Mouse (Mus musculus) embryonic facial prominence, embryonic 13.5 days (tissue): ENCODE results near the gene Cd4. TPM values are rescaled to one million over a fixed set of nuclear protein-coding genes. Genes with fewer than 3 reads are reported as not detected.

ENCODE experiments used
- ATAC-seq: fragments of 200-750 bp; cut with Nextera tagmentation; 2 replicates; pipeline ENCODE4 v1.8.0; 2017; ENCODE audit warnings: low read depth; ENCODE audit not compliant: insufficient number of reproducible peaks, insufficient read depth, low FRiP score, low TSS enrichment
- H3K27ac ChIP-seq: fragments of 300-500 bp; sonication (generic); 2 replicates; pipeline ENCODE4 v1.5.1; 2015; ENCODE audit warnings: moderate library complexity, mild to moderate bottlenecking, inconsistent platforms
- H3K27me3 ChIP-seq: fragments of 300-500 bp; sonication (generic); 2 replicates; pipeline ENCODE4 v1.6.1; 2015; ENCODE audit warnings: mild to moderate bottlenecking, inconsistent platforms
- H3K36me3 ChIP-seq: fragments of 300-500 bp; sonication (generic); 2 replicates; pipeline ENCODE4 v1.6.1; 2015; ENCODE audit warnings: mild to moderate bottlenecking, inconsistent platforms
- H3K4me1 ChIP-seq: fragments of 300-500 bp; sonication (generic); 2 replicates; pipeline ENCODE4 v1.6.1; 2015; ENCODE audit warnings: inconsistent platforms
- H3K4me2 ChIP-seq: fragments of 300-500 bp; sonication (generic); 2 replicates; pipeline ENCODE4 v1.6.1; 2015; ENCODE audit warnings: moderate library complexity, mild to moderate bottlenecking, inconsistent platforms
- H3K4me3 ChIP-seq: fragments of 300-500 bp; sonication (generic); 2 replicates; pipeline ENCODE4 v1.5.1; 2015; ENCODE audit warnings: mild to moderate bottlenecking, inconsistent platforms
- H3K9ac ChIP-seq: fragments of 300-500 bp; sonication (generic); 2 replicates; pipeline ENCODE4 v1.6.1; 2015; ENCODE audit warnings: mild to moderate bottlenecking, inconsistent platforms
- H3K9me3 ChIP-seq: fragments of 300-500 bp; sonication (generic); 2 replicates; pipeline ENCODE4 v1.6.1; 2016; ENCODE audit warnings: inconsistent platforms
- WGBS: fragments of 180-500 bp; shearing (Covaris S2); methylation state at CpG from one replicate; pipeline ENCODE4 v1.1.7; 2015; ENCODE audit warnings: mixed read lengths; 5-methylcytosine and 5-hydroxymethylcytosine counted together
- polyA plus RNA-seq: library from polyadenylated mRNA; unstranded; fragments of >200 nt; fragmentation: Nextera tagmentation; extraction: Ambion mirVana; gene quantifications from 2 replicates; pipeline ENCODE4 v1.2.1, GENCODE M21; 2015

The Cd4 gene
- polyA plus RNA-seq, 1 experiment from 2014 or later: 0.37 TPM

DNA sequence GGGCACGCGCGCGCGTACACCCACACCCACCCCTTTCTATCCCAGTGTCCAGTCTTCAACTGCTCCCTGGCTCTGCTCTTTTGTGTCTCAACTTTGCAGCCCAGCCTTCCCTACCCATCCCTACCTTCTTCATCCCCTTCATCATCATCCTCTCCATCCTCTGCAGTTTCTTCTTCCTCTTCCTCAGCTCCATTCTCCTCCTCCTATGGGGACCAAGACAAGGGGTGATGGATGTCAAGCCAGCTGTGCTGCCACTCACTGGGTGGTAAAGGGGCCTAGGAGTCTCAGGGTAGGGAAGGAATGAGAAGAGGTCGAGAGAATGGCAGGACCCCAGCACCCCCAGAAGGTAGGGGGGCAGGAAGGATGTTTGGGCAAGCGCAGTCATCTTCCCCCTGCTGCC, 26.5 kb upstream of the Cd4 start:
- H3K9ac ChIP-seq: peak overlapping the region; percentile 99; the same call in 1 of the 2 replicates
- H3K9me3 ChIP-seq: no peaks in the 10 kb centered on the region
- 84% methylated on average over 7 of the region's 7 CpGs for WGBS
- H3K4me3 ChIP-seq: peak overlapping the region; percentile 91; the same call in 1 of the 2 replicates
- peak overlapping the region; percentile 100; the same call in 1 of the 2 replicates for H3K27ac ChIP-seq
- peak overlapping the region; percentile 91 for H3K4me2 ChIP-seq
- peaks cover 66% of the 10 kb centered on the region for H3K4me1 ChIP-seq
- H3K36me3 ChIP-seq: peaks cover 28% of the 10 kb centered on the region
- ATAC-seq: no peak
- peaks cover 13% of the 10 kb centered on the region for H3K27me3 ChIP-seq

DNA sequence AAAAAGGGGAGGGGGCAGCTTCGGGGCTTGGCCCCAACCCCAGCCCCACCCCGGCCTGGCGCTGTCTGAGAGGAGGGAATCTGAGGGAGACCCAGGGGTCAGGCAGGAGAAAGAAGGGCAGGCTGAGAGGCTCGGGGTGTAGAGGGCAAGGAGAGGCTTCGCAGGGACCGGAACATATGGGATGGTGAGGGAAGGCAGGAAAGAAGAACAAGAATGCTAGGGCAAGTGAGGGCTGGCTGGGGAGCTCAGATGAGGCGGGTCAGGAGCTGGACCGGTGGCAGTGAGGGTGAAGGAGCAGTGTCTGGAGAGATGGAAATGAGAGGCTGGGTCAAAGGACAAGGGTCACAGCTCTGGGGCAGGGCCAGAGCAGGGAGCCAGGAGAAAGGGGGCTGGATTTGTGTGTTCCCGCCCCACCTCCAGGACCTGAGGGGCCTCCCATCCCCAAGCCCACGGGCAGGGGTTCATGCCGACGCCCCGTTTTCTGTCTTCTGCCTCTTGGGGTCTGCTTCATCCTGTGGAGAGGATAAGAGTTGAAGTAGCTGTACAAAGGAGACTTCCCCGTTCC, 25.8 kb upstream of the Cd4 start:
- Histone ChIP-seq H3K4me2 (0 out of 2 replicates have a peak overlapping the region, but pooled peaks have one; percentile 2), H3K27ac (0 out of 2 replicates have a peak overlapping the region, but pooled peaks have one; percentile 11), H3K9me3 (no peaks in the 10 kb centered on the region), H3K9ac (no peak overlapping the region), H3K36me3 (peaks cover 28% of the 10 kb centered on the region), H3K27me3 (peaks cover 17% of the 10 kb centered on the region), H3K4me3 (no peak overlapping the region), H3K4me1 (peaks cover 60% of the 10 kb centered on the region)
- WGBS: 45% methylated on average over 14 of the region's 14 CpGs
- ATAC-seq: no peak

DNA sequence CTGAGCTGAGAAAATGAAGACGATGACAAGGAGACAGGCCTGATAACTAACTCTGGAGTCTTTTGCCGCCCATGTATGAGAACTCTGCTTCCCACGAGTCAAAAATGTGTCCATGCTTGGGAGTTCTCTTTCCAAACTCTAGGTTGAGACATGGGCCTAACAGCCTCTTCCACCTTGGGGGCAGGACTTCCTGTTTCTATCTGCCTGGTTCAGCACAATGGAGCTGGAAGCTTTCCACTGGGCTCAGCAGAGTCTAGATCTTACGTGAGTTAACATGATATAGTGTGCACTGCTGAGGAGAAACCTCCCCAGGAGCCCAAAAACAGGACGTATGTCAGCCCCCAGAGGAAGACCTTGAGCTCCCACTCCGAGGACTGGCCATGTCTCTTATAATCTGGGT, 25.2 kb upstream of the Cd4 start:
- Histone ChIP-seq H3K27me3 (peaks cover 17% of the 10 kb centered on the region), H3K4me1 (peaks cover 54% of the 10 kb centered on the region), H3K36me3 (peaks cover 28% of the 10 kb centered on the region), H3K9me3 (no peaks in the 10 kb centered on the region), H3K4me2 (no peak overlapping the region), H3K27ac (peak overlapping the region; percentile 3; the same call in 1 of the 2 replicates), H3K4me3 (no peak overlapping the region), H3K9ac (no peak overlapping the region)
- 68% methylated on average over 6 of the region's 6 CpGs for WGBS
- no peak for ATAC-seq

DNA sequence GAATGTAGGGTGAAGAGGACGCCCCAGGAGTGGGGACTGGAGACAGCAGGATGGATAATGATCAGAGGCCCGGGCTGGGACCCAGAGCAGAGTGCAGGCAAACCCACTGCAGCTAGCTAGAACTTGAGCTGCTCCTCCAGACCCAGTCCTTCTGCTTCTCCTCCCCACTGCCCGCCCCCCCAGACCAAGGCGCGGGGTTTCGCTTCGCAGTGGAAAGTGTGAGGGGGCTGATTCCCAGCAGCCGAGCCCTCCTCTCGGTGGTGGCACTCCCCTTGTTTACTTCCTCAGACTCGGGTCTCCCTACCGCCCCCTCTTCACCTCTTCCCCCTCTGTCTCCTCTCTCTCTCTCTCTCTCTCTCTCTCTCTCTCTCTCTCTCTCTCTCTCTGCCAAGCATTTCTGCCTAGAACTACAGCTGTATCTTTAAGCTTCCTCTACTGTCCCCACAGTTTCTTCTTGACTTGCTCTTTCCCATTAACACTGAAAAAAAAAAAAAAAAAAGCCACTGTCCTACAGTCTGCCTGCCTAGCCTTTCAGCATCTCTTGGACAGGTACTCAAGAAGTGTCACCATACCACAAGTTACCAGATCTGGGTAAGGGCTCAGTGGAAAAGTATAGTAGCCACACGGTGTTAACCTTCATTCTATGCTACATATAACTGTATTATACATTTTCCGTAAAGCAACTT, 23.7 kb upstream of the Cd4 start, which contains the start of gene Lag3:
Gene Lag3 (minus strand): TSS at position 173 of the 686 bp plus-strand sequence.
- 0 out of 2 replicates have a peak within 1 kb of the TSS, but pooled peaks have one; percentile 32 for H3K9ac ChIP-seq
- peaks cover 52% of the 10 kb centered on the region for H3K4me1 ChIP-seq
- H3K4me2 ChIP-seq: peak within 1 kb of the TSS; percentile 40

DNA sequence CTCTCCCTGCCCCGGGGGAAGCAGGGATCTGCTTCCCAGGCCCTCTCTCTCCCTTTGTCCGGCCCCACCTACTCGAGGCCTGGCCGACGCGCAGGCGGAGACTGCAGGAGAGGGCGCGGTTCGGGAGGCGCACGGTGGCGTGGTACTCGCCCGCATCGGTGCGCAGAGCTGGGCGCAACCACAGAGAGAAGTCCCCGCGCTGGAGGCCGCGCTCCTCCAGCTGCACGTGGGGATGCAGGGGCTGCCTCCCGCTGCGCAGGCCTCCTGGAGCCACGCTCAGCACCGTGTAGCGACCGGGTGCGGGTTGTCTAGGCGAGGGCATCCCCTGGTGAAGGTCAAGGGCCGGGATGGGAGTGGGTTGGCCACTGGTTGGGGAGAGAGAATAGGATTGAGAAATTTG, 22.0 kb upstream of the Cd4 start:
- Histone ChIP-seq H3K4me3 (peak overlapping the region; percentile 26), H3K36me3 (peaks cover 27% of the 10 kb centered on the region), H3K9ac (peak overlapping the region; percentile 66), H3K4me2 (peak overlapping the region; percentile 57), H3K9me3 (no peaks in the 10 kb centered on the region), H3K4me1 (peaks cover 44% of the 10 kb centered on the region), H3K27me3 (peaks cover 17% of the 10 kb centered on the region), H3K27ac (no peak overlapping the region)
- 4% methylated on average over 32 of the region's 32 CpGs for WGBS
- ATAC-seq: 0 out of 2 replicates have a peak, but pooled peaks have one; percentile 28

More for the DNA sequence above, 23.7 kb upstream of the Cd4 start, which contains the start of gene Lag3:
- H3K36me3 ChIP-seq: peaks cover 28% of the 10 kb centered on the region
- WGBS: 20% methylated on average over 12 of the region's 13 CpGs
- peak within 1 kb of the TSS; percentile 55; the same call in 1 of the 2 replicates for H3K27ac ChIP-seq
- H3K27me3 ChIP-seq: peaks cover 17% of the 10 kb centered on the region
- ATAC-seq: no peak
- no peak within 1 kb of the TSS for H3K4me3 ChIP-seq
- no peaks in the 10 kb centered on the region for H3K9me3 ChIP-seq

DNA sequence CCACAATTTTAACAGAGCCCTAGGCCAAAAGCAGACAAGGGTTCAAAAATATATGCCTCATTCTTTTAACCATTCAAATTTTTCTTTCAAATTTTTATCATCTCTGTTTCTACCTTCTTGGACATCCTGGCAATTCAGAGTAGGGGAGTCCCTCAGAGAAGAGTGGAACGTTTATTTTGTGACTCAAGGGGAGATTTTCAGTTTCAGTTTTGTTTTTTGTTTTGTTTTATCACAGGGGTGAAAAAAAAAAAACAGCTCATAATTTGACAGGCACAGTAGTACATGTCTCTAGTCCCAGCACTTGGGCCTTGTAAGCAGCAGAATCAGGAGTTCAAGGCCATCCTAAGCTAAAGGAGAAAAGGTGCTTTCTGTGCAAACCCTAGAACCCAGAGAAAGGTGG, 19.7 kb upstream of the Cd4 start:
- Histone ChIP-seq H3K4me2 (no peak overlapping the region), H3K9me3 (no peaks in the 10 kb centered on the region), H3K4me1 (peaks cover 35% of the 10 kb centered on the region), H3K9ac (no peak overlapping the region), H3K4me3 (no peak overlapping the region), H3K27ac (no peak overlapping the region), H3K27me3 (peaks cover 17% of the 10 kb centered on the region), H3K36me3 (peaks cover 4% of the 10 kb centered on the region; the same call in 1 of the 2 replicates)
- 81% methylated on average over 1 of the region's 1 CpGs for WGBS
- no peak for ATAC-seq

DNA sequence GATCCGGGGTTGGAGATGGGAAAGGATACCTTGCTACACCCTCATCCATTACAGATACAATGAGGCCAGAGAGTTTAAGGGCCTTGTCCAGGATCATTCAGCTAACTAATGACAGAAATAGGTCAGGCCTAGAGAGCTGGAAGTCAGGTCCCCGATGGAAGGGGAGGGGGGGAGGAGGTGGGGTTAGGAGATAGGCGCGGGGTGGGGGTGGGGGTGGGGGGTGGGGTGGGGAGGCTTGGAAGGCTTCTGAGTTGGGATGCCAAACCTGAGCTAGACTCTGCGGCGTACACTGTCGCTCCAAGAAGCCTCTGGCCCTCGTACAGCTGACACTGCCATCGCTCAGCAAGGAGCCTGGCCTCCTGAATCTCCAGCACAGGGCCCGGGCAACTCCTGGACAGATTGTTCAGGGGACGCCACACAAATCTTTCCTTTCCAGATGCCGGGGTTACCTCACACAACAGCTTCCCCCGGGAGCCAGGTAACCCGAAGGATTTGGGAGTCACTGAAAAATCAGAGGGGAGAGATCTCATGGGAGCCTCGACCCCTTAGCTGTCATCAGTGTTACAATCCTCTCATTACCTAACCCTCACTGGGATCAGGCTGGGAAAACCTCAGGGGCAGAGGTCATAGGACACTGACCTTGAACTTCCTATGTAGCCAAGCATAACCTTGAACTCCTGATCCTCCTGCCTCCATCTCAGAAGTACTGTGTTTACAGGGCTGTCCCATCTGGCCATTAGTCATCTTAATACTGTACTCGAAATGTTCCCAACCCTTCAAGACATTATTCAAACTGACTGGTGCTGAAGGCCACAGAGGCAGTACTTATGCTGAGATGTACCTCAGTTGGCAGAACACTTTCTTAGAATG, 17.2 kb upstream of the Cd4 start:
- Histone ChIP-seq H3K36me3 (no peaks in the 10 kb centered on the region), H3K4me2 (peak overlapping the region; percentile 81), H3K27ac (peak overlapping the region; percentile 99), H3K9me3 (no peaks in the 10 kb centered on the region), H3K4me1 (peaks cover 23% of the 10 kb centered on the region), H3K27me3 (peaks cover 9% of the 10 kb centered on the region), H3K4me3 (peak overlapping the region; percentile 51), H3K9ac (peak overlapping the region; percentile 80)
- ATAC-seq: no peak
- 36% methylated on average over 13 of the region's 16 CpGs for WGBS

DNA sequence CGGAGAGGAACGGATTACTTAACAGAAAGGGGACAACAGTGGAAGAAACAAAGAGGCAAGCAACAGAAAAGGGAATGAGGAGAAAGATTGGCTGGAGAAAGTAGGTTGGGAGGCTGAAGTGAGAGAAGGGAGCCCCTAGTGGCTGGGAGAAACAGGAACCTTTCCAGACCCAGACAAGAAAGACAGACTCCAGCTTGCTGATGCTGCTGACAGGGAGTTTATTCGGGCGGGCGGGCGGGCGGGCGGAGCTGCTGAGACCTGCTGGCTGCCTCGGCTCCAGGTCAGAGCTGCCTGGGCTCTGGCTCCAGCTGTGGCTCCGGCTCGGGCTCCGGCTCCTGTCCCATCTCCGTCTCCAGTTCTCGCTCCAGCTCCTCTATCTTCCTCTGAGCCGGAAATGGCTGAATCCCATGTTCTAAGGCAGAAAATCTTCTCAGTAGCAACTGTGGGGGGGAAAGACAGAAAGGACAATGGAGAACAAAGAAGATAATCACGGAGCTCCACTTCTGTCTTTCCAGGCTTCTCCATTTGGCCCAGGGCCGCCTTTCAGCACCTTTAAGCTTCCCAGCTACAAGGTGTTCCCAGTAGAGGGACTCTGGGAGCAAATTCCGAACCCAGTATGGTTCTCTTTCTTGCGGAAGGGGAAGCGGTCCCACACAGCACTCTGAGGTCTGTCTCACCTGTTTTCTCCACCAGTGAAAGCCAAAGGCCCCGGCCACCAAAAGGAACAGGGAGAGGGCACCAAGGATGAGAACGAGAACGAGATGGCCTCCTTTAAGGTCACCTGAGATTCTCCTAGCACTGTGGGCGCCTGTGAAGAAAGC, 16.4 kb upstream of the Cd4 start:
- Histone ChIP-seq H3K4me2 (peak overlapping the region; percentile 81), H3K4me1 (peaks cover 16% of the 10 kb centered on the region), H3K9ac (peak overlapping the region; percentile 80), H3K27ac (peak overlapping the region; percentile 99), H3K36me3 (no peaks in the 10 kb centered on the region), H3K27me3 (0 out of 2 replicates have a peak, but pooled peaks cover 4% of the 10 kb centered on the region), H3K4me3 (peak overlapping the region; percentile 51), H3K9me3 (no peaks in the 10 kb centered on the region)
- ATAC-seq: peak; percentile 71
- 7% methylated on average over 24 of the region's 24 CpGs for WGBS

DNA sequence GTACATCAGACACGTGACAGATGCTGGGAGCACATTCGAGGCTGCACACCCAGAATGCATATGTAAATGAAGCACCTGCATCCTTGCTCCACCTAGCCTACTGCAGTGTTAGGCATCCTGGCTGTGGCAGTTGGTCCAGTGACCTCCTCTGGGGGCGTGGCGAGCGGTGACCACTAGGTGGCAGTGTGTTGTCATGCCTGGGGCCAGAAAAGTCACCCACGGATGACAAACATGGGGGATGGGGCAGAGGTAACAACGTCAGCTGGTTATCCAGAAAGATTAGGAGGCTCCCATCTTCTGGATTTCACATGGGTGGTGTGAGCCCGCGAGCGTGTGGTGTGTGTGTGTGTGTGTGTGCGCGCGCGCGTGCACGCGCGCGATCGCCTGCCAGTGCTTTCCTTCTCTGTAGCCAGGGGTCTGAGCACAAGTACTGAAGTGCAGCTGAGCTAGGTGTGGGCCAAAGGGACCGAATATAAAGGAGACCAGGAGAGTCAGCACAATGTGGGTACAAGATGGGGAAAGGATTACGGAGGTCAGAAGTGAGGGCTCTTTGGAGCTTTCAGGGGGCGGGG, 15.6 kb upstream of the Cd4 start:
- Histone ChIP-seq H3K27ac (peak overlapping the region; percentile 99), H3K4me3 (peak overlapping the region; percentile 51), H3K4me1 (peaks cover 16% of the 10 kb centered on the region), H3K27me3 (no peaks in the 10 kb centered on the region), H3K9ac (peak overlapping the region; percentile 80), H3K4me2 (peak overlapping the region; percentile 81), H3K36me3 (no peaks in the 10 kb centered on the region), H3K9me3 (no peaks in the 10 kb centered on the region)
- ATAC-seq: peak; percentile 69
- WGBS: under 1% methylated on average over 23 of the region's 23 CpGs

DNA sequence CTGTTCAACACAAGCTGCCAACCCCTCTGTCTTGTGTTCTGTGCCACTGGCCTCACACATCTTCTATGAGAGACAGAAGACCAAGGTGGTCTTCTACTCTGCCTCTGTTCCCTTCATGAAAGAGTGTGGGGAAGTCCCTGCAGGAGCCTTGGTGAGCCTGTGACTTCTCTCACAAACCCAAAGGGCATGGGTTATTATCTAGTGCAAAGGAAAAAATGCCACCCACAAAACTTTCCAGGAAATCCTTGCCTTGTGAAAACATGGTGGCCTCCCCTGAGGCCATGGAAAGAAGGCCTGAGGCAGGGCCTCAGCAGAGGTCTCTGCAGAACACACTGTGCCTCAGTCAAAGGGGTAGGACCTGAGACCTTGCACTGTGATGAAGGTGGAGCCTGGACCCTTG, 13.8 kb upstream of the Cd4 start:
- no peak overlapping the region for H3K27ac ChIP-seq
- no peak overlapping the region for H3K4me3 ChIP-seq
- no peaks in the 10 kb centered on the region for H3K9me3 ChIP-seq
- no peak for ATAC-seq
- H3K9ac ChIP-seq: no peak overlapping the region
- no peak overlapping the region for H3K4me2 ChIP-seq
- H3K27me3 ChIP-seq: no peaks in the 10 kb centered on the region
- peaks cover 16% of the 10 kb centered on the region for H3K4me1 ChIP-seq
- H3K36me3 ChIP-seq: no peaks in the 10 kb centered on the region
